Mouse (Mus musculus): ENCODE data around the gene Tnfrsf4. TPM values are rescaled to one million over a fixed set of nuclear protein-coding genes. Genes with fewer than 3 reads are reported as not detected.
A peak's percentile ranks its signal among the peaks of the same experiment; 100 is the strongest.

The Tnfrsf4 gene
- 0.60 and 0.61 TPM in 2 replicates for polyA plus RNA-seq (2016; fragmentation: Nextera tagmentation; extraction: Ambion mirVana)

DNA sequence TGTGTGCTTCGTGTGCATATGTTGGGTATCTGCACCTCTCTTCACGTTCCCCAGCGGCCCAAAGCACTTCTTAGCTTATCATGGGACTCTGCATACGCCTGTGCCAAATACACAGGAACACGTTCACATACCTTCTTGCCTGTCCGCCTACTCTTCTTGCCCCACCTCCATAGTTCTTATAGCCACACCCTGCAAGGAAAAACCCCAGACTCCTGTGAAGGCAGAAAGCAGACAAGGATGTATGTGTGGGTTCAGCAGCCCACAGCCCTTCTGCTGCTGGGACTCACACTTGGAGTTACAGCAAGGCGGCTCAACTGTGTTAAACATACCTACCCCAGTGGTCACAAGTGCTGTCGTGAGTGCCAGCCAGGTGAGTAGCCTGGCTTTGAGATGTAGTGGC is at the start of gene Tnfrsf4:
Gene Tnfrsf4, plus strand, starts transcription at position 207 of the 400 bp plus-strand sequence.
- no peak for DNase-seq (ENCODE audit: low spot score)
- WGBS = 84% methylated on average over 8 of the region's 8 CpGs

DNA sequence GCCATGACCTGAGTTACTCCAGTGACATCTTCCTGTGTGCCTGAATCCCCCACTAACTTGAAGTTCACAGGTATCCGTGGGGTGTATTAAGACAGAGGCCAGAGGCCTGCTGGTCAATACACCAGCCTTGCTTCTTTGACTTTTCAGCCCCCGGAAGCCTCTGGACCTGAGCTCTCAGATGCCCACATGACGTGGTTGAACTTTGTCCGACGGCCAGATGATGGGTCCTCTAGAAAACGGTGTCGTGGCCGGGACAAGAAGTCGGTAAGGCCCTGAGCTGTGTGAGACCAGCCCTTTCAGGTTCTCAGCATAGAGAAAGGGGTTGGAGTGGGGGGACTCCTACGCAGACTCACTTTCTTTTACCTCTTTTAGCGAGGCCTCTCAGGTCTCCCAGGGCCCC is 49.2 kb upstream of the Tnfrsf4 start:
- whole genome bisulfite sequencing = 96% methylated on average over 11 of the region's 11 CpGs
- DNase-seq (ENCODE audit: low spot score) = no peak
- no peak overlapping the region for H3K27ac ChIP-seq
- H3K36me3 ChIP-seq = peaks cover 36% of the 10 kb centered on the region
- no peaks in the 10 kb centered on the region for H3K9me3 ChIP-seq (replicated peaks)
- H3K4me1 ChIP-seq = peaks cover 18% of the 10 kb centered on the region
- no peaks in the 10 kb centered on the region for H3K27me3 ChIP-seq (ENCODE audit: low read depth, poor library complexity, severe bottlenecking)
- H3K4me3 ChIP-seq = no peak overlapping the region

More for the DNA sequence above, at the start of gene Tnfrsf4:
- no peaks in the 10 kb centered on the region for H3K27me3 ChIP-seq (ENCODE audit: low read depth, poor library complexity, severe bottlenecking)
- no peak within 1 kb of the TSS for H3K27ac ChIP-seq
- H3K36me3 ChIP-seq = peaks cover 75% of the 10 kb centered on the region
- H3K9me3 ChIP-seq (replicated peaks) = no peaks in the 10 kb centered on the region
- no peak within 1 kb of the TSS for H3K4me3 ChIP-seq
- no peaks in the 10 kb centered on the region for H3K4me1 ChIP-seq

DNA sequence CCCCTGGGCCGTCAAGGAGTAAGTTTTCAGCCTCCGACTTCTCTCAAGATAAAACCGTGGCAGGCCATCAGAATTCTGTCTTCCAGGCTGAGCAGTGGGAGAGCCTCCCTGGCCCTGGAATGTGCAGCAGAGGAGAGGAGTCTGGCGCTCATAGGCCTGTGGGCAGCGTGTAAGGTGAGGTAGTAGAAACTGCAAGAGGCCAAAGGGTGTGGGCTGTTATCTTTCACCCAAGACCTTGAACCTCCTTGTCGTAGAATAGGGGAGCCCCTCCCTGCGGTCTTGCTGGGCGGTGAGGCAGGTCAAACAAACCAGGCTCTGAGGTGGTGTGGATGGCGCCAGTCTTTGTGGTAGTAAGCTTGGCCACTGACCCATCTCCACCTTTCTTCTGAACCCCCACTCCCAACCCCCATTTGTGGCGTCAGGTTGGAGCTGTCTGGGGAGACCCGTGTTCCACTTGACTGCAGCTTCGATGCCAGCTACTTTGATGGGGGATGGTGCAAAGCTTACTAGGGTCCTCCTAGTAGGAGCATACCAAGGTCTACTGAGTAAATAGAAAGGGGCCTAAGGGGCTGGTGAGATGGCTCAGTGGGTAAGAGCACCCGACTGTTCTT is 44.5 kb upstream of the Tnfrsf4 start:
- WGBS = 85% methylated on average over 13 of the region's 13 CpGs
- Histone ChIP-seq H3K27me3 (ENCODE audit: low read depth, poor library complexity, severe bottlenecking) (no peaks in the 10 kb centered on the region), H3K9me3 (replicated peaks) (no peaks in the 10 kb centered on the region), H3K4me3 (no peak overlapping the region), H3K27ac (no peak overlapping the region), H3K4me1 (no peaks in the 10 kb centered on the region), H3K36me3 (peaks cover 24% of the 10 kb centered on the region)
- DNase-seq (ENCODE audit: low spot score) = no peak

DNA sequence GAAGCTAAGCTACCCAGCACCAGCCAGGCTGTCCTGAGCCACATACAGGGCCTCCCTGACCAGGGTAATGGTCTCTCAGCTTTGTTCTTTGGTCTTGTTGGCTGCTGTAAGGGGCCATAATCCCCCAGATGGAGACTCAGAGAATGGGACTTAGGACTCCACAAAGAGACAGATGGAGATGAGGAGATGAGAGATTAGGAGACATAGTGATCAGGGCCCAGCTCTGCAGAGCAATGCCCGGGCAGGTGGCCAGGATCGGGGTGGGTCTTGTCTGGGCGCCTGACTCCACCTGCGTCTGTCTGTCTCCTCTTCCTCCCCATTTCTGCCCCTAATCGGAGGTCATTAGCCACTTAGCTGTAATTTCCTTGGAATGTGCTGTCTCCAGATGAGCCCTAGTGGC is 43.4 kb upstream of the Tnfrsf4 start:
- WGBS = 78% methylated on average over 5 of the region's 5 CpGs
- Histone ChIP-seq H3K27ac (no peak overlapping the region), H3K4me3 (no peak overlapping the region), H3K36me3 (peaks cover 14% of the 10 kb centered on the region), H3K4me1 (no peaks in the 10 kb centered on the region), H3K27me3 (ENCODE audit: low read depth, poor library complexity, severe bottlenecking) (no peaks in the 10 kb centered on the region), H3K9me3 (replicated peaks) (no peaks in the 10 kb centered on the region)
- DNase-seq (ENCODE audit: low spot score) = no peak

DNA sequence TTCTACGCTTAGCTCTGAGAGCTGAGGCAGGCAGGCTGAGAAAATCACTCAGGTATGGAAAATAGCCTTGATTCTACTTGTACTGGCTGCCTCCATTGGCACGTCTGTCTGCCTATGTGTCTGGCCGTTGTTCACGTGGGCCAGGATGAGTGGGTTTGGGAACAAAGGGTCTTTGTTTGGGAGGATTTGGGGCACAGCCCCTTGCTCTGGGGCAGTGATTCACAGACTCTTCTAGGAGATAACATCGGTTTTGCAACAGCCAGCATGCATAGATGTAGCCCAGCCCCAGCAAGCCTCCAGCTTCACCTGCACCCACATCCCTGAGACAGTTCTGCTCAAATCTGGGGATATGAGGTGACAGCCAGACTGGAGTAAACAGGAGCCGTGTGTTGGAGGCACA is 41.0 kb upstream of the Tnfrsf4 start:
- DNase-seq (ENCODE audit: low spot score) = no peak
- Histone ChIP-seq H3K9me3 (replicated peaks) (no peaks in the 10 kb centered on the region), H3K27ac (no peak overlapping the region), H3K27me3 (ENCODE audit: low read depth, poor library complexity, severe bottlenecking) (no peaks in the 10 kb centered on the region), H3K4me3 (no peak overlapping the region), H3K36me3 (no peaks in the 10 kb centered on the region), H3K4me1 (no peaks in the 10 kb centered on the region)
- 85% methylated on average over 6 of the region's 6 CpGs for WGBS

DNA sequence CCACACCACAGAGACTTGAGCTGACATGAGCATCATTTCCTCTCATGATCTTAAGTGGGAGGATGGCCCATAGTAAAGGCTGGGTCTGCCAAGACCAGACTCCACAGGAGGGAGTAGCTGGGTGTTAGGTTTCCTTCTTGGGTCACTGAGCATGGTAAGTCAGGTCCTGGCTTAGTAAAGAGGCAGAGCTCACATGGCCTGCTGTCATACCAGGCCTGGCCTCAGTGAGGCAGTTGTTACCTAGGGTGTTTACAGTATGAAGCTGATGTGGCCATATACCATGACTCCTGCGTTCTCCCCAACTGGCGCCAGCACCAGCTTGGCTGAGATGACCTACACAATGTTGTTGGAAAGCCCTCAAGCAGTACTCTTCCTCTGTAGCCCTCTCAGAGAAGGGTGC is 40.4 kb upstream of the Tnfrsf4 start:
- DNase-seq (ENCODE audit: low spot score) = no peak
- 73% methylated on average over 2 of the region's 2 CpGs for WGBS
- Histone ChIP-seq H3K4me1 (no peaks in the 10 kb centered on the region), H3K9me3 (replicated peaks) (no peaks in the 10 kb centered on the region), H3K36me3 (no peaks in the 10 kb centered on the region), H3K27me3 (ENCODE audit: low read depth, poor library complexity, severe bottlenecking) (no peaks in the 10 kb centered on the region), H3K4me3 (no peak overlapping the region), H3K27ac (no peak overlapping the region)

DNA sequence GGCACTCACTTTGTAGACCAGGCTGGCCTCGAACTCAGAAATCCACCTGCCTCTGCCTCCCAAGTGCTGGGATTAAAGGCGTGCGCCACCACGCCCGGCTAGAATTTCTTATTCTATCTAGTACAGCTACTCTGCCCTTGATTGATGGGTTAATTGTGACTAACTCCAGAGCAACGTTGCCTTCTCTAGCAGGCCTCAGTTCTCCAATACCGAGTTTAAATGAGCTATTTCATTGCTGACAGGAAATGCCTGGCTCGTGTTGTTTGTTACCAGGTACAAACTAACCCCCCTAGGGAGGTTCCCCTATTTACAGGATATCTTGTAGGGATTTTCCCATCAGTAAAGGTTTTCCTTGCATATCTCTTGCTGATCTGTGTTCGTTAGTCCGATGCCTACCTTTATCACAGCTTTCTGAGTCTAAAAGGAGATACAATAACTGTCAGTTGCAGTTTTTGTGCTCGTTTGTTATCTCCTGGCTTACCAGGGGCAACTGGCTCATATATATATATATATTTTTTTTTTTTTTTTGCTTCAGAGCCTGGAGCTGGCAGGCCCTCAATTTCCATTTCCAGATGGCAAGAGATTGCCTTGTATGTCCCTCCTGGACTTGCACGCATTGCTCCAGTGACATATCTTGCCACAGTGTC is 32.1 kb upstream of the Tnfrsf4 start:
- WGBS = 80% methylated on average over 12 of the region's 12 CpGs
- Histone ChIP-seq H3K4me3 (no peak overlapping the region), H3K9me3 (replicated peaks) (no peaks in the 10 kb centered on the region), H3K36me3 (no peaks in the 10 kb centered on the region), H3K27ac (no peak overlapping the region), H3K4me1 (no peaks in the 10 kb centered on the region), H3K27me3 (ENCODE audit: low read depth, poor library complexity, severe bottlenecking) (no peaks in the 10 kb centered on the region)
- DNase-seq (ENCODE audit: low spot score) = no peak

DNA sequence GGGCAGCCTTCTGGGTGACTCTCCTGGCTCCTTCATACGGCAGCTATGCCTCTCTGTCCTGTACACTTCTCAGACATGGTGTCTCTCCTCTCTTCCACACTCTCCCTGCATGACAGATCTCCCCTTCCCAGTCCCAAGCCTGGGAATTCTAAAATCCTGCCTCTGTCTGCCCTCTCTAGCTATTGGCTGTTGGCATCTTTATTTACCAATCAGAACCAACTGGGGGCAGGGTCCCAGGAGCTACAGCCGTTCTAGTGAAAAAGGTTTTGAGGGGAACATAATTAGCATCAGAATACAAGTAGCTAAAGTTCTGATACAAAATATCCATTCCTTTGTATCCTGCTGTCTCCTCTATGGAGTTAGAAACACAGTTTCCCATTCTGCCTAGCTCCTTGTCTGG is 29.9 kb upstream of the Tnfrsf4 start:
- Histone ChIP-seq H3K27ac (no peak overlapping the region), H3K9me3 (replicated peaks) (no peaks in the 10 kb centered on the region), H3K36me3 (no peaks in the 10 kb centered on the region), H3K4me1 (no peaks in the 10 kb centered on the region), H3K4me3 (no peak overlapping the region), H3K27me3 (ENCODE audit: low read depth, poor library complexity, severe bottlenecking) (no peaks in the 10 kb centered on the region)
- DNase-seq (ENCODE audit: low spot score) = no peak
- WGBS = 23% methylated on average over 2 of the region's 2 CpGs

DNA sequence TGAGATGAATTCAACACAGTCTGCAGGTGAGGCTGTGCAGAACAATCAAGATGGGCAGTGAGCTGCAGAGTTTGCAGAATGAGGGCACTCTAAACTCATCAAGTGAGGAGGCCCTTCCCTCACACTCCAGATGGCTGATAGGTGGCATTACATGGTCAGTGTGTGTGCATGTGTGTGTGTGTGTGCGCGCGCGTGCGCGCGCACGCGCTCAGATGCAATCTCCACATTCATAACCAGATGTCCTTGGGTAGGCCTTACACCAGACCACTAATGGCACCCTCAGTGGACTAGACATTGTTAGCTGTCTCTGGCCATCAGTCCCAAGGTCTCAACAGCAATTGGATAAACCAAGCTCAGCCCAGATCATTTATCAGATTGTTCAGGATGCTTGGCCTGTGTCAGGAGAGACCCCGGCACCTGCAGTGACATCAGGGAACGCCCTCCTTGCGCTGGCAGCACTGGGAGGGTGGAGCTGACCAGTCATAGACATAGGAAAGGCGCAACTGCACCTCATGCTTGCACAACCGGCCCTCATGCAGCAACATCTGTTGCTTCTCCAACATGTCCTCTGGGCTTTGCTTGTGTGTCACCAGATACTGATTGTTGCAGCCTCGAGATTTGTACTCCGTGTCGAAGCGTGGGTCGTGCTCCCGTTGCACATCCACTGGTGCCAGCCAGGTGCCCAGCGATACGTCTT is 22.3 kb upstream of the Tnfrsf4 start:
- DNase-seq (ENCODE audit: low spot score) = no peak
- Histone ChIP-seq H3K36me3 (peaks cover 28% of the 10 kb centered on the region), H3K9me3 (replicated peaks) (no peaks in the 10 kb centered on the region), H3K4me1 (peaks cover 24% of the 10 kb centered on the region), H3K4me3 (peak overlapping the region; percentile 91), H3K27ac (peak overlapping the region; percentile 97), H3K27me3 (ENCODE audit: low read depth, poor library complexity, severe bottlenecking) (no peaks in the 10 kb centered on the region)
- WGBS = 90% methylated on average over 22 of the region's 22 CpGs

DNA sequence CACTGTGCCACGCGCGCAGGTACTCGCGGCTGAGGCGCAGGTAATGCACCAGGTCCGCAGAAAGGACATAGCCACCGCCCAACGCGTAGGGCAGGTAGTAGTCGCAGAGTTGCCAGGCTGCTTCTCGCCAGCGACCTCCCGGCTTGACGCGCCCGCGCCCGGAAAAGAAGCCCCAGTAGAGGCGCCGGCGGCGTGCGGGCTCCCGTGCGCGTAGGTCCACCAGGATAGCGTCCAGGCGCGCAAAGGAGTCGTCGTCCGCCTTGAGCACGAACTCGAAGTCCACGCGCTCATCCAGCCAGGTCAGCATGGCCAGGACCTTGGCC is 21.8 kb upstream of the Tnfrsf4 start:
- 23% methylated on average over 37 of the region's 37 CpGs for WGBS

DNA sequence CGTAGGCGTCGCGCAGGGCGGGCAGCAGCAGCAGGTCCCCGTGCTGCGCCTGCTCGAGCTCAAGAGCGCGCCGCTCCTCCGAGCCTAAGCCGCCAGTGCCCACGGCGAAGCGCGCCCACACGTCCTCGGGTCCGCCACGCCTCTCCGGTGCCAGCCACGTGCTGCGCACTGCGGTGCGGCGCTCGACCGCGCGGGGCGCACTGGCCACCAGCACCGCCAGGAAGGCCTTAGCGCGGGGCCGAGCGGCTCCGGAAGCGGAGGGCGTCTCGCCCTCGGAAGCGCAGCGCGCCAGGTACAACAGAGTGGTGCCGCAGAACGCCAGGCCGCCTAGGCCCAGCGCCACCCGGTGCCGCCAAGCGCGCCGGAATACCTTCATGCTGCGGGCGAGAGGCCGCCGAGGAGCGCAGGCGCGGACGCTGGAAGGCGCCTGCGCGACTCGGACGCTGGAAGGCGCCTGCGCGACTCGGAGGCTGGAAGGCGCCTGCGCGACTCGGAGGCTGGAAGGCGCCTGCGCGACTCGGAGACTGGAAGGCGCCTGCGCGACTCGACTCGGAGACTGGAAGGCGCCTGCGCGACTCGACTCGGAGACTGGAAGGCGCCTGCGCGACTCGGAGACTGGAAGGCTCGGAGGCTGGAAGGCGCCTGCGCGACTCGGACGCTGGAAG is 21.3 kb upstream of the Tnfrsf4 start, which contains the start of the genes B3galt6 and Sdf4:
Gene B3galt6, minus strand, starts transcription at position 409 of the 665 bp plus-strand sequence.
Gene Sdf4, plus strand, starts transcription at position 632 of the 665 bp plus-strand sequence.
- Histone ChIP-seq H3K36me3 (peaks cover 39% of the 10 kb centered on the region), H3K4me3 (peak within 1 kb of the TSS; percentile 91), H3K9me3 (replicated peaks) (no peaks in the 10 kb centered on the region), H3K4me1 (peaks cover 24% of the 10 kb centered on the region), H3K27me3 (ENCODE audit: low read depth, poor library complexity, severe bottlenecking) (no peaks in the 10 kb centered on the region), H3K27ac (peak within 1 kb of the TSS; percentile 97)
- DNase-seq (ENCODE audit: low spot score) = peak; percentile 85
- WGBS = under 1% methylated on average over 99 of the region's 99 CpGs

More for the DNA sequence above, 21.8 kb upstream of the Tnfrsf4 start:
- Histone ChIP-seq H3K27ac (peak overlapping the region; percentile 97), H3K27me3 (ENCODE audit: low read depth, poor library complexity, severe bottlenecking) (no peaks in the 10 kb centered on the region), H3K9me3 (replicated peaks) (no peaks in the 10 kb centered on the region), H3K36me3 (peaks cover 34% of the 10 kb centered on the region), H3K4me1 (peaks cover 24% of the 10 kb centered on the region), H3K4me3 (peak overlapping the region; percentile 91)
- DNase-seq (ENCODE audit: low spot score) = no peak

DNA sequence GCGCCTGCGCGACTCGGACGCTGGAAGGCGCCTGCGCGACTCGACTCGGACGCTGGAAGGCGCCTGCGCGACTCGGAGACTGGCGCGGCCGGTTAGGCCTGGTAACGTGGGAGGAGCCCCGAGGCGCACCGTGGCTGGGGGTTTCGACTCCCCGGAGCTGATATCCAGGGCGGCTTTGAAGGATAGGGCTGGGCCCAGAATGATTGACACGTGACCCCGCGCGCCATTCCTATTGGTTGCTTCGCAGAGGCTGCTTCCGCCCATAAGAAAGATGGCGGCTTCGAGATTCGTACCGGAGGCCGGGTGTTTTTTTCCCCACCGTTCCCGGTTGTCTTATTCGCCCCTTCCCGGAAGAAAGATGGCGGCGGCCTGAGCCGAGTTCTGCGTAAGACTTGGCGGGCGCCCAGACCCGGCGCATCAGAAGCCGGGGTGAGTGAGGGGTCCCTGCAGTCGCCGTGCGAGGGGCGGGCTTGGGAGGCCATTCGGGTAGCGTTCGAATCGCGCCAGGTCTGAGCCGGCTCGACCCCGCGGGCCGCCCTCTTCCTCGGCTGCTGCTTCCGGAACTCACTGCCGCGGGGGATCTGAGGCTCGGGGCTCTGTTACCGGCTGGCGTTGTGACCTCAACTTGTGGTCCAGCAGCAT is 20.6 kb upstream of the Tnfrsf4 start:
- under 1% methylated on average over 69 of the region's 70 CpGs for WGBS
- DNase-seq (ENCODE audit: low spot score) = peak; percentile 96
- H3K4me1 ChIP-seq = peaks cover 24% of the 10 kb centered on the region
- peaks cover 45% of the 10 kb centered on the region for H3K36me3 ChIP-seq
- no peaks in the 10 kb centered on the region for H3K27me3 ChIP-seq (ENCODE audit: low read depth, poor library complexity, severe bottlenecking)
- peak overlapping the region; percentile 91 for H3K4me3 ChIP-seq
- no peaks in the 10 kb centered on the region for H3K9me3 ChIP-seq (replicated peaks)
- peak overlapping the region; percentile 97 for H3K27ac ChIP-seq

All from limb, embryonic 10.5 days (tissue).